Mouse (Mus musculus) G1E-ER4 (cell line): ENCODE data around the gene Tnrc6b. TPM values are rescaled to one million over a fixed set of nuclear protein-coding genes. Genes with fewer than 3 reads are reported as not detected.

ENCODE experiments used
- GATA1 ChIP-seq: IDR thresholded peaks from one replicate; pipeline ENCODE4 v1.8.0; 2012; ENCODE audit warnings: low read length, inconsistent platforms
- polyA plus RNA-seq: library from polyadenylated mRNA; stranded (reverse); fragments of >175 nt; gene quantifications from 2 replicates; pipeline ENCODE4 v1.2.3, GENCODE M21; 2012

Gene Tnrc6b
- polyA plus RNA-seq, 1 experiment: 22.6 TPM

DNA sequence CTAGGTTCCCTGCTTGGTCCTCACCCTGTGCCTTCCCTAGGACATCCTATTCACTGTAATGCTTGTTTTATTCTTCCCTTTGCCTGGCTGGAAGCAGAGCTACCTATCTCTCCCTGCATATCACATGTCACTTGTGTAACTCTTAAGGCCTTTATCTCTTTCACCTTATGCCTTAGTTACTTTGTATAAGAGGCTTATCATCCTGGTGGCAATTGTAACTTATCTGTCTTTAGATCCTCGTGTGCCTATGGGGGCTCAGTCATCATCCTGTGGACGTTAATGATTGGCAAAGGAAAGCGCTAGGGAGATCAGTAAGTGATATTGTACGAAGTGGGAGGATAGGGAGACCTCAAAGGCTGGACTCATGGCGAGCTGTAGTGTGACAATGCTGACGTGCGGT lies 22.6 kb upstream of the Tnrc6b start:
- TF ChIP-seq GATA1: peak; percentile 20

DNA sequence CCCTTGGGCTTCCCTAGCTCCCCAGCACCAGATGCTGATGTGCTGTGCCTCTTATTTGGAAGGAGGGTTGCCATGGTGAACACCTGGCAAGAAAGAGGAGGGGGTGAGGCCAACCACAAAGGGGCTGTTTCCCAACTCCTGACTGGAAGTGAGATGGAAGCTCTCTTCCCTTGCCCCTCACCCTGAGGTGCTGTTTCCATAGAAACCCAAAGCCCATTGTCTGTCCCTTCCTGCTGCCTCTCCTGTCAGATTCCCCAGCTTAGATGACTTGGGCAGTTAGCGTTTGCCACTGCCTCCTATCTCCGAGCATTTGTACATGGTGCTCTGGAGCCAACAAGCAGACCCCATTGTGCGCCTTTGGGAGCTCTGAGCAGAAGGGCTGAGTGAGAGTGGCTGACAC lies 17.6 kb upstream of the Tnrc6b start:
- TF ChIP-seq GATA1: no peak

DNA sequence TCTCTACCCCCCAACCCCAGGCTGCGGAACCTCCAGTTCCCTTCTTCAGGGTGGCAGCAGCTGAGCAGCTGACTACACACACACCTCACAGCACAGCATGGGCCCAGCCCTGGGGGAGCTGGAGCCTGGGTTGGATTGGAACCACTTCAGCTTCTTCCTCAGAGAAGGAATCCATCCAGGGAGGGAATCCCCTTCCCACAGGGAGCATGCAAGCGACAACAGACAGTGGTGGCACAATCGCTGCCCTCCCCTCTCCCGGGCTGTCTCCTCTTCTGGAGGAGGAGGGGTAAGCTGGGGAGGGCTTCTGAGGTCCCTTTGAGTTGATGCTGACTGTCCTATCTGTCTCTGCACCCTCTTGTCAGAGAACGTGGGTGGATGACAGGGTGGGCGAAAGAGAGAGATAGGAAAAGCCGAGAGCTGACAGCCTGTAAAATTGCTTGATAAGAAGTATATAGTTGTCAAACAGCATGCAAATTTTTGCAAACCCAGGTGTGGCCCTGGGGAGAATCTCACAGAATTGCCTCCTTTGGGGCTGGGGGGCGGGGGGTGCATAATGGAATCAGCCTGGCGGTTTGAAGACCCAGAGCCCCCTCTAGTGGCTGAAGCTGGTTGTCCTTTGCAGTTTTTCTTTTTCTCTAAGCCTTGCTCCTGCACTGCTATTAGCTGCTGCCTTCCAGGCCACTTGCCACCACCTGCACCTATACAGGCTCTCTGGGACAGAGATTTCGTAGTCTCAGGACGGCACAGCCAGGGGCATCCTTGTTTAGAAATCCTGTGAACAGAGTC lies 16.8 kb upstream of the Tnrc6b start:
- TF ChIP-seq GATA1: no peak

DNA sequence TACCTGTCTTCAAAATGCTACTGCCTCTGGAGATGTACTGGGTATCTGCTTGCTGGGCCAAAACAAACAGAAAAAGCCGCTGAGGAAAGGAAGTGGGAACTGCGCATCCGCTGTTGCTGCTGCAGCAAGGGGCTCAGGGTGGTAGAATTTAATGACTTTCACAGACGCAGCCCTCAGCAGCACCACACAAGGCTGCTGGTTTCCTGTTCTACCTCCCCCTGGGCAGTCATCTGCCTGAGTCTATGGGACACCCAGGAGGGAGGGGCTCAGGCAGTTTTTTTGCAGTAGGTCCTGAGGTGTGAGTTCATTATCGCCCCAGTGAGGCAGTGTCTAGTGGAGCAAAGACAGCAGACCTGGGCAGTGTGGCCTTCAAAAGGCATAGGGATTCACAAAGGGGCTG lies 13.5 kb upstream of the Tnrc6b start:
- no peak for TF ChIP-seq GATA1

DNA sequence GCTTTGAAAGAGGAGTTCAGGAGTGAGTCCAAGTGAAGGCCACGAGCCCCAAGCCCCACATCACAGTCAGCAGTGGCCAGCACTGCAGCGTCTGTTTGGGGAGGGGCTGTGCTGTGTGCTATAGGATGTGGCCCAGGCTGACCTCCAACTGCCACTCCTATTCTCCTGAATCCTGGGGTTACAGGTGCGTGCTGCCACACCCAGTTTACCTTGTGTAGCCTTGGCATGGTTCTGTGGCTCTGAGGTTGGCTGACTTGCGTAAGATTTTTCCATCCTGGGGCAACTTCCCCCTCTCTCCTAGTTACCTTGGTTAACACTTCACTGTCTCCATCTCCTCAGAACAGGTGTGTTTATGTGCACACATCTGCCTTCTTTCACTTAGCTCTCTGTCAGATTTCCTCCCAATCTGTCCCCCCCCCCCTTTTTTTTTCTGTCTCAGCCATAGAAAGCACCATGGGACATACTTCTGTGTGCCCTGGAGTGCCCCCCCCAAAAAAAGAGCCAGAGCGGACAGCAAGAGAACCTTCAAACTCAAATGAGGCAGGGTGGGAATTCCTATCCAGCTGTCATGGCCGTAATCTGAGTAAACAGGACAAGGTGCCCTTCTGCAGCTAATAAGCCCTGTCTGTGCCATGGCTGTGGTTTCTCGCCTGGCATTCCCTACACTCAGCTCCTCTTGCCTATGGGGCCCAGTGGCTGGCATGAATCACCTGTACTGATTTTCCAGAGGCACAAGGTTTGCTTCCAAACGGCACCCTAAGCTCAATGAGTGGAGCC lies 9.4 kb upstream of the Tnrc6b start:
- no peak for TF ChIP-seq GATA1

DNA sequence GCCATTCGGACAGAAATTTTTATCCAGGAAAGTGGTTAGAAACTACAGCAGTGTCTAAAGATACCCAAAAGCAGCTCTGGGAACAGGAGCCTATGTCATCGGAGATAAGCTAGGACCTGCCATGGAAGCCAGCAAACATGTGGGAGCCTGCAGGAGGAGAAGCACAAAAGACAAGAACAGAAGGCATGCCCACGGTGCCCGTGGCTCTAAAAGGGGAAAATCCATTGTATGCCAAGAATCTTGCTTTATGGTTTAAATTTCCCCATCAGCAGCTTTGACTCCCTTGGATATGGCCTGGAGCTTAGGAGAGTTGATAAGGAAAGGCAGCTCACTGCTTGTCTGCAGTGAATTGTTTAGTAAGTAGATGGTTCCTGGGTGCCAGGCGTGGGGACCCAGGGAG lies 8.2 kb upstream of the Tnrc6b start:
- TF ChIP-seq GATA1: no peak

DNA sequence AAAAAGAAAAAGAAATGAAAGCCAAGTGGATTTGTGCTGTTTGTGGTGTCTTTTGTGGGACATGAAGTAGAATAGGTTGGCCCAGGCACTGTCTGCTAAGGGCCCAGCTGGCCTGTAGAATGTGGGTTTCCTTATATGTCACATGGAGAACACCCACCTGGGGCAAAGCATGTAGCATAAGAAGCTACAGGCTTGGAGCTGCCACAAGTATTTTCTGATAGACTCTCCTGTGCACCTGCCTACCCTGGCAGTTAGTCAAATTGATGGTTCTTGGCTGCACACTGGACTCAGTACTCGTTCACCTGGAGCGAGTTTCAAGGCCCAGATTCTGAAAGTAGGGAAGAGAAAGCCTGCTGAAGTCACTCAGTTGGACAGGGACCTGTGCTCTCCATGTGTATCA lies 7.6 kb upstream of the Tnrc6b start:
- TF ChIP-seq GATA1: no peak

DNA sequence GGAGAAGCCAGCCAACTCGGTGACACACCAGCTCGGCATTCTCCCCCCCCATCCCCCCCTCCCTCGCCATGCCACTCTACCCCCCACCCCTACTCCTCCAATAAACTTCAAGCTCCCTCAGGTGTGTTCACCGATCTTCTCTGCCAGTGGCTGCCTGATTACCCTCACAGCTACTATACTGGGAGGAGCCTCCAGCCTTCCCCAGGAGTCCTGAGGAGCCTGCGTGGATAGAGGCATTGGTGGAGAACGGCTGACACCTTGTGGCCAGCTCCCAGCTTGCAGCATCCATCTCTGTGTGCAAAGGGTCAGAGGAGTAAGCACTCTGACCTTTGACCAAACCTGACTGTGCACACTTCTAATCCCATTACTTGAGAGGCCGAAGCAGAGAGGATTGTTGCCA lies 6.8 kb upstream of the Tnrc6b start:
- no peak for TF ChIP-seq GATA1

DNA sequence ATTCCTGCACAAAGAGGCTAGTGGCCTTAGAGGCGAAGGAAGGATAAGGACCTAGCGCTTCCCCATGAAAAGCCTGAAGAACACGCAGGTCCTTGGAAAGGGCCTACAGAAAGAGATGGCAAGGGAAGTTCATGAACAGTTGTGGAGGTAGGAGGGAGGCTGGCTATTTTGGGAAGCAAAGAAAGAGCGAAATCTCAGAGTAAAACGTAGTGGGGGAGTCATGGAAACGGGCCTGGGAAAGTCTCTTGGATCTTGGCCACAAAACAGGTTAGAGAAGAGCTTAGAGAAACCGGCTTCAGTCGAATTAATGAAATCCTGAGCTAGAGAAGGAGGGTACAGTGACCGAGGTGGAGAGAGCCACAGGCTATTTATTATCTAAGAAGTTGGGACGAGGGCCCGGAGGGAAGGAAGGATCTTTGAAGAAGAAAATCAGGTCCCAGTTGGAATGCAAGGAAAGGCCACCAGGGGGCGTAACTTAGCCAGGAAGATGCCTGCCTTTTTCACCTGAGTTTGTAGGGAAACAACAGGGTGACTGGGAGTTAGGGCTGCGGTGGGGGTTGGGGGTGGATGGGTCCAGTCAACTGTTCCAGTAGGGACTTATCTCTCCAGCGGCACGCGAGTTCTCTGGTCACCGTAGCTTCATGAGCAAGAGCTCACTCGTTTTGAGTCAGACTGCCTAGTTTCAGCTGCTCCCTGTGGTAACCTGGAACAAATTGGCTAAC lies 5.1 kb upstream of the Tnrc6b start:
- no peak for TF ChIP-seq GATA1

DNA sequence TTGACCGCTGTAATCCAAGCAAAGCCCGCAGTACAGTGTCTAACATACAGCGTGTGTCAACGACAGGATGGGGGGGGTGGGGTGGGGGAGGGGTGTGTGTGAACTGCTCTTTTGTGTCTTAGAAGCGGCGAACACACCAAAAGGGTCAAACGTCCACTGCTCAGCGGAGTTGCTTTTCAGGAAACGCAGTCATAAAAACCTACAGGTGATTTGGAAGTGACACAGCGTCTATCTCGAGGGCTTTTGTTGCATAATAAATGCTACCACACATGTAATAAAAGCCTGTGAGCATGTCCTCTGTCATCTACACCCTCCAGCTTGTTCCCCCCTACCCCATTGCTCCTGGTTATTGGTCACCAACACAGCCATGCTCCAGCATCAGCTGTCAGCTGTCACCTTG lies 4.5 kb upstream of the Tnrc6b start:
- no peak for TF ChIP-seq GATA1

DNA sequence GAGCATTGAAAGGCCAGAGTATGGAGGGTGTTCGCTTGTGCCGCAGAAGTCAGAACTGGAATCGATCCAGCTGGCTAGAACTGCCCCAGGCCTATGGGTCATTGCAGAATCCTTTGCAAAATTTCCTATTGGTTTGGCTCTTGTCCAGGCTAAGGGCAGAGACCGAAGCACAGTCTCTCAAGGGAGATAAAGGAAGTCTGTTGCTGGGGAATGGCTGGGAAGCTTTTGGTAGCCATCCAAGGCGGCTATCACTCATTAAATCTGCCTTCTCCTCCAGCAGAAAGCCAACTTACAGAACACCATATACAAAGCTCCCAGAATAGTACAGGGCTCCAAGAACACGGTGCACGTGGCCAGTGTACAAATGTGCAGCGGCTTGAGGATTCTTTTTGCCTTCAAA lies 4.0 kb upstream of the Tnrc6b start:
- TF ChIP-seq GATA1: no peak

DNA sequence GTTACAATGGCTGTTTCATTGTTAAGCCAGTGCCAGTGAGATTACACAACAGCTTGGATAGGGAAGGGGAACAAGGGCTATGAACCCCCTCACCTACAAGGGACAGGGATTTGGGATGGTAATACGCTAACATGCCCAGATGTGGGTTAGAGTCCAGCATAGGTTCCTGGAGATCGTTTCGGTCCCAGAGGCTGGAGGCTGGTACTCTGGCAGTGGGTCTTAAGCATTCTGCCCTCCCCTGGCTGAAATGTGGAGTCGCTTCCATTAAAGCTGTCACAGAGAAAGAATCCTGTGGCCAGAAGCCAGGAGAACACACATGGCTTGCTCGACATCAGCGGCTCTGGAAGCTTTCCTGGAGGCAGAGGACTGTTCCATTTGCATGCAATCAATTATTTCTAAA lies 1.5 kb upstream of the Tnrc6b start:
- no peak for TF ChIP-seq GATA1

DNA sequence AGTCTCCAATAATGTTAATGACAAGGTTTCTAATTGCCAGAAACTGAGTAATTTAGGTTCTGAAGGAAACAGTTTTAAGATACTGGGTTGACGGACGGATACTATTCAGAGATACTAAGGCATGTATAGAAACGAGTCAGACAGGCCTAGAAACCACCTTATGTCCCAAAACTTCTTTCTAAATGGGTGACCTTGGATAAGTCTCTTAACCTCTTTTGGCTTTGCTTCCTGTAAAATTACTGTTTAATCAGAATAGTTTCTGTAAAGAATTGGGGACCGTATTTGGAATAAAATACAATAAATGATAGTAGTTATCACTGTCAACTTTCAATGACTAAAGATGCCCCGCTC lies 881 bp upstream of the Tnrc6b start:
- no peak for TF ChIP-seq GATA1

DNA sequence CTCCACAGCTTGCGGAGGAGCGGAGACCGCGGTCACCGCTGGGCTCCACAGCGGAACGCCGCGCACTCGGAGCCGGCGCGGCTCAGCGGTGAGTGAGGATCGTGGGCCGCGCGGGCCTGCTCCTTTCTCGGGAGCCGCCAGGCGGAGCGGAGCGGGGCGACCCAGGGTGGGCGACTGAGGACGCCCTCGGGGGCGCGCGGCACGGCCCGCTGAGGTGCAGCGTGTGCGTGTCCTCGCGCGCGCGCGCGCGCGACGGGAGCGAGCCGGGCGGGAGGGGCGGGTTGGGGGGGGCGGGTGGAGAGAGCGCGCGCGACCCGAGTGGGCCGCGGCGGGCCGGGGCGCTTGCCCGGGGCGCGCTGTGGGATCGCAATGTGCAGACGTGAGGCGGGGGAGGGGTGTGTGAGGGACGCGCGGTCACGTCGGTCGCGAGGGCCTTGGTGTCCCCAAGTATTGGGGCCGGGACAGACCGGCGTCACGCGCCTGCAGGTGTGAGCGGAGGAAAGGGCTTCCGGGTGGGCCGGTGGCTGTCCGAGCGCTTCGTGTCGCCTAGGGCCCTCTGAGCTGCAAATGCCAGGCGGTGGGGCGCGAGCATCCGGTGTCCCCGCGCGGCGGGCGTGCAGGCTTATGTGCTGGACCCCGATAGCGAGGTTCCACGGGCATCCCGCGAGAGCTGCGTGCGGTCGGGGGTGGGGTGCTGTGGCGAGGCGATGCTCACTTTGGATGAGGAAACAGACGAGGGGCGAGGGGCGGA lies 463 bp downstream of the Tnrc6b start:
- no peak for TF ChIP-seq GATA1

DNA sequence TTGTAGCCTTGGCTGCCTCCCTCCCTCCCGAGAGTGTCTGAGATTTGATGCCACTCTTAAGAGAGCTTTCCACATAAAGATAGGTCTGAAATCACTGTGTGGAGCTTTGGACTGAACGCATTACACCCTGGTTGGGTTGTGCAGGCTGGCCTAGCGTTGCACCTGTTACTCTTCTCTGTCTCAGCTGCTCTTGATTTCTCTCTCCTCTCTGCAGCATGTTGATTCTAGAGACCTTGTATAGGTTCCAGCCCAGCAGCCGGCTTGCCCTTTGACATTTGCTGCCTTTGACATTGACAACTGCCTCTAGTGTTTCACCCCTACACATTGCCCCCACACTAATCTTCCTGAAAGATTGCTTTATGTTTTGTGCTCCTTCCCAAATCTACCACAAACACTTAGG lies 3.2 kb downstream of the Tnrc6b start:
- TF ChIP-seq GATA1: no peak
